Mouse (Mus musculus) CH12F3 (cell line): ENCODE results near the gene 1700023F06Rik.

ENCODE experiments used
- in situ Hi-C: fragments of 300-500 bp; cut with MboI; formaldehyde crosslinking; loops from 2 replicates; pipeline ENCODE4 v1.14.3; 2020; ENCODE audit warnings: low sequenced_read_pairs

The 1700023F06Rik gene

DNA sequence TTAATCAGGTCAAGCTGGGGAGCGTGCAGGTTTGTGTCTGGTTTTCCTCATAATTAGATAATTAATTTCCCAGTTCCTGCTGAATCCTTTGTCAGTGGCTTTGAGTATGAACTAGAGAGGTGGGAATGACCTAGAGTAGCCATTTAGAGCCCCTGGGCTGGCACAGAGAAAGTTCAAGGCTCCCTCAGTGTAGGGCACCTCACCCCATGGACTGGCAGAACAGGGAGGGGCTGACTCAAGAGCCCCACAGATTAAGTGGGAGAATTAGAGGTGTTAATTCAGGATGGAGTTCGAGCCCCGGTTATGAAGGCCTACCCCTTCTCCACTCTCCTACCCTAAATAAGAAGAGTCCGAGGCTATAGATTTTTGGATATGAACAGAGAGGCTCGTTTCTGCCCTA lies 38.7 kb downstream of the 1700023F06Rik start:
- in situ Hi-C loops: loop anchor here (10.0 kb wide), 1 partner anchor 165 kb away; no protein-coding TSS in a partner anchor

DNA sequence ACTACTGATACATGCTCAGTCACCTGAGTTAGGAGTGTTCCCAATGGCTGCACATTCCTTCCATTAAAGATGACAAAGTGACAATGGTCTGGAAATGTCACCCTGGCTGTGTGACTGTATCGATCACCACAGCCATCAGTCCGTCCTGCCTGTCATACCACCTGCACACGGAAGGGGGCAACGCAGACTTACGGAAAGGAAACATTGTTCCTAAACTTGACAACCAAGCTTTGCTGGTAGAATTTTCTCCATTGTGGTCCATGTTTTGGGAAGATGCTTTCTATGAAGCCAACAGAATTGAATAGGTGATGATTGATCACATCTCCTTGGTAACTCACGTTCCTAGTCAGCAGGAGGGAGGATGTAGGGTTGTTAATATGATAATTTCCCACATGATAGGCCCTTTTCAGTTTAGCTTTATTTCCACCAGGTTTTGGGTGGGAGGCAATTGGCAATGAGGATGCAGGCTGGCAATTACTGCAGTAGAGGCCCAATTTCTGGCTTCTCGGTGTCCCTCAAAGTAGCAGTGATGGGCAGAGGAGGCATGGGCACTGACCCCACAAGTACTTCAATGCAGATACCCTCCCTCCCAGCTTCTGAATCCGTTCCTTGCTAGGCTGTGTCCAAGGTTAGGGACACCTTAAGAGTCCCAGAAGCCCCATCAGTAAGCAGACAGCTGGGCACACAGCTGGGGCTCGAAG lies 39.5 kb downstream of the 1700023F06Rik start:
- in situ Hi-C loops: loop anchor here (10.0 kb wide), 1 partner anchor 166 kb away; no protein-coding TSS in a partner anchor

DNA sequence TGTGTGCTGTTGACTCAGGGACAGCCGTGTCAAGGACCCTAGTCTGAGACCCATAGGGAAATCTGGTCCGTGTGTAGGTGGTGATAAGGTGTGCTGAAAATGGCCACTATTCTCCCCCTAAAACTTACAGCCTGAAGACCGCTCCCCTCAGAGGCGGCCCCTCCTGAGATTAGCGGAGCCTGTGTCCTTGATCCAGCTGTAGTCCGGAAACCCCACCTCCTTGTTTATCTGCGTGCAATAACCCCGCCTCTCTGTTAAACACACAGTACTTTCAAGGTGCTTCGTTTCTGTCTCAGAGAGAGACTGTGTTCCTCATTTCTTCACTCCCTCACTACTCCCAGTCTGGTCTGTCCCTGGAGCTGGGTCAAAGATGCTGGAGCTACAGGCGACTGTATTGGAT lies 44.0 kb downstream of the 1700023F06Rik start:
- in situ Hi-C loops: loop anchor here (10.0 kb wide), 1 partner anchor 170 kb away; no protein-coding TSS in a partner anchor

DNA sequence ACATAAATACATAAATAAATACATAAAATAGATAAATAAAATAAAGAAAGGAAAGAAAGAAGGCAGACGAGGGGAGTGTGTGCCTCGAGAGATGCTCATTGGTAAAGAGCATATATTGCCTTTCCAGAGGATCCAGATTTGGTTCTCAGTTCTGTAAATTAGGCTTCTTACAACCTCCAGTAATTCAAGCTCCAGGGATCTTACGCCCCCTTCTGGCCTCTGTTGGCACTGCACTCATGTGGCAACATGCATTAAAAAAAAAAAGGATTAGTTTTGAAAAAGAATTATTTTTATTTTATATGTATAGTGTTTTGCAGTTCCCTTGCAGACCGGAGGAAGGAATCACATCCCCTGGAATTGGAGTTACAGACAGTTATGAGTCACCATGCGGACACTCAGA lies 46.2 kb downstream of the 1700023F06Rik start:
- in situ Hi-C loops: loop anchor here (10.0 kb wide), 1 partner anchor 173 kb away; no protein-coding TSS in a partner anchor

DNA sequence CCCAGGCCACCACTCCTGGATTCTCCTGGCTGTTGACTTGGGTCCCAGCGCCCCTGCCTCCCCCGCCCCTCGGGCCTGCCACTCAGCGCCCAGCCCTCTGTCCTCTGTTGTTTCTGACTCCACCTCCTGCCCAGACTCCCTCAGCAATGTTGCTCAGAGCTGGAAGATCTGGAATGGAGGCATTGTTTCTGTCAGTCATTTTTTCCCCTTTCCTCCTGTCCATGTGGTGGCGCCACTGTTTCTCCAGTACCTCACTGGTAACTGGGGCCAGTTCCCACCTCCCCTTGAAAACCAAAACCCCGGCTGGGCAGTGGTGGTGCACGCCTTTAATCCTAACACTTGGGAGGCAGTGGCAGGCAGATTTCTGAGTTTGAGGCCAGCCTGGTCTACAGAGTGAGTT lies 46.9 kb downstream of the 1700023F06Rik start:
- in situ Hi-C loops: loop anchor here (10.0 kb wide), 1 partner anchor 173 kb away; no protein-coding TSS in a partner anchor

DNA sequence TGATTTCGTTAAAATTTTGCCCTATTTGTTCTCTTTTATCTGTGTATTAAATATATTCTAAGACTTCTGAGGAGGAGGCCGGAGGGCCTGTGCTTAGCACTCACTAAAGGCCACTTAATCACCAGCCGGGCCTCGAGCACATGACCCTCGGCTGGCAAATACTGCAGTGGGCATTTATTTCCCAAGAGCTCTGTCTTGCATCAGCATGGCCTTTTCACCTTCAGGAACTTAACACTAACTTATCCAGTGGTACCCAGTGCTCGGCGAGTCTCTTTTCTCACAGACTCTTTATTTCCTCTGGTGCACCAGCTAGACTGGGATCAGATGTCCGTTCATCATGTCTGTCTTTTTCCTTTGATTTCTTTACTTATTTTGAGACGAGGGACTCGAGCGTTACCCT lies 47.6 kb downstream of the 1700023F06Rik start:
- in situ Hi-C loops: loop anchor here (10.0 kb wide), 1 partner anchor 174 kb away; no protein-coding TSS in a partner anchor

DNA sequence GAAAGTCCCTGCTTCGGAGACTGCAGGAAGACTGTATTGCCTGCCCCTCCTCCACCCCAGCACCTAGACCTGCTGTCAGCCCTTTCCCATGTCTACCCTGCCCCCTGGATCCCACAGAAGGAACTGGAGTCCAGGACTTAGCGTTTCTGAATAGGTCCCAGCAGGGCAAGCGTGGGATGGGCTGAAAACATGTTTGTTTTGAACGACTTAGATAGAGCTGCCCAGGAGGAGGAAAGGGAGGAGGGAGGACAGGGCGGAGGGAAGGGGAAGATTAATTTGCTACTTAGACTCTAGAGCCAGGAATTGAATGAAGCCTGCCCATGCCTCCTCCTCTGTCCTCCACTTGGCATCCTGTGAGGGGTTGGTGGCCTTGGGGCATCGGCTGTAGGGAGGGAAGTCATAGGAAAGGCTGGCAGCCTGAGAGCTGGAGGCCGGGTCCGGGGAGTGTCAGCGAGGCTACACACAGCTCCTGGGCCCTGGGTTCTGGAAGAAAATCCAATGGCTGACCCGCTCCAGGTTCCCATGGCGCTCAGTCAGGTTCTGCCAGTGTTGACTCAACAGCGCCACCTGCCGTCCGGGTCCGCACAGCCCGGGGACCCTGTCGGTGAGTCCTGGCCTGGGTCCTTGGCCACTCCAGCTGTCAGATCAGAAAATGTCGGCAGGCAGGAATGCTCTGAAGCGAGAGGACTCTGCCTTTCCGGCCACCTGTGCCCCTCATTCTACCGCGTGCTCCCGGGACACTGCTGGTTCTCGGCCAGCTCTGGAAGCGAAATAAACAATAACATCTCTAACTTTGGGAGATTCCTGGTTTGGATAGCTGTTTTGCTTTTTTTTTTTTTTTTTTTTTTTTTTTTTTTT lies 49.5 kb downstream of the 1700023F06Rik start:
- in situ Hi-C loops: no loop called here

GRCm38 (mm10) chr11:103149771-103150170 lies 58.6 kb downstream of the 1700023F06Rik start:
- in situ Hi-C loops: loop anchor here (5.0 kb wide), 1 partner anchor 47 kb away; the partner anchor contains the start of genes Acbd4 and Plcd3
